9 mouse cellular contexts compared by ENCODE assay signal in the genomic region with DNA sequence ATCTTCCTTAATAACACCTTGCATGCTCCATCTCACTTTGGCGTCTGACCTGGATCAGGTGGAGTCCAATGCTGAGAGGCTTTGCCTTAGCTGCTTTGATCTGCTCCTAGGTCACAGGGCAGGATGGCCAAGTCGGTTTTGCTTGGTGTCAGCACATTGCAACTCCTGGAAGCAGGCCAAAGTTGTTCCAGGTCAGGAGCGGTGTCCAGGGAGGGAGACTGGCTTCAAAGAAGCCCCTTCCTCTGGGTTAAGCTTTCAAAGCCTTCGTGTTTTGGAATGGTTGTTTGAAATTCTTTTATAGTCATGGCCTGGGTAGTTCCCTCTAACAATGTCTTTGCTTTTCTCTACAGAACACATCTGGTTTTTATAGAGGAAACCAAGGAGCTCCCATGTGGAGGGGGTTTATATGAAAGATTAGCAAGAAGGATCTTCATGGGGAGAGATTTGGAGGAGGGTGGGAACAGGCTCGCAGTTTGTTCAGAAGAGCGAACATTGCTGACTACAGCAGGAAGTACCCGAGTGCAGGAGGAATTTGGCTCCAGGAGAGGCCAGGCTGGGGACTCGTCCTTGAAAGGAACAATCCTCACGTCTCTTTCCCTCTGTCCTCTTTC. TPM values are rescaled to one million over a fixed set of nuclear protein-coding genes. Genes with fewer than 3 reads are reported as not detected.
DNase-seq lines count a peak whose midpoint lies in the region; ATAC-seq and TF ChIP-seq lines count a peak whose summit lies in the region.
"Had no signal": no experiment of that assay in that cellular context is flagged by ENCODE, and none has a peak within 500 bp of the region (broad histone marks: within the 10 kb centered on the region; RNA-seq: fewer than 3 reads in every experiment).

No protein-coding gene starts in this region.

- 18% methylated on average over 9 of the region's 9 CpGs for WGBS in lung, embryonic 16.5 days
- 16% methylated on average over 9 of the region's 9 CpGs for WGBS in embryonic facial prominence, embryonic 14.5 days
- whole genome bisulfite sequencing in kidney, embryonic 16.5 days: 21% methylated on average over 9 of the region's 9 CpGs
- 66% methylated on average over 9 of the region's 9 CpGs for WGBS in midbrain, embryonic 14.5 days
- WGBS in heart, embryonic 10.5 days: 49% methylated on average over 9 of the region's 9 CpGs

- H3K4me2 ChIP-seq in lung, embryonic 16.5 days (ENCODE audit: low read depth, low read length): no peak overlapping the region
- H3K4me2 ChIP-seq in embryonic facial prominence, embryonic 14.5 days (ENCODE audit: low read depth, low read length): peak overlapping the region; percentile 35
- no peak overlapping the region for H3K4me2 ChIP-seq in kidney, embryonic 16.5 days (replicated peaks; ENCODE audit: low read depth, low read length)
- H3K4me2 ChIP-seq in midbrain, embryonic 14.5 days (ENCODE audit: low read length): no peak overlapping the region

- H3K27ac ChIP-seq in lung, embryonic 16.5 days (ENCODE audit: low read length): peak overlapping the region; percentile 37
- peak overlapping the region; percentile 87 for H3K27ac ChIP-seq in embryonic facial prominence, embryonic 14.5 days (replicated peaks; ENCODE audit: low read depth, low read length)
- peak overlapping the region; percentile 44 for H3K27ac ChIP-seq in kidney, embryonic 16.5 days (ENCODE audit: low read length)
- H3K27ac ChIP-seq in testis, adult 2 months (ENCODE audit: control insufficient read depth, insufficient read depth, low read depth, low read length): peak overlapping the region; percentile 32; the same call in 1 of the 2 replicates
- H3K27ac ChIP-seq in midbrain, embryonic 14.5 days (replicated peaks; ENCODE audit: low read depth, low read length): no peak overlapping the region
- H3K27ac ChIP-seq in heart, embryonic 10.5 days: no peak overlapping the region
- H3K27ac ChIP-seq: left cerebral cortex, adult 2 months had no signal

- DNase-seq in lung, postnatal 36 days: no peak
- peak; percentile 92 for DNase-seq in embryonic facial prominence, embryonic 14.5 days (ENCODE audit: low spot score)
- DNase-seq in midbrain, embryonic 14.5 days: no peak
- DNase-seq in heart, embryonic 10.5 days (ENCODE audit: low spot score): no peak
- DNase-seq: heart, adult 18-20 months had no signal

- no peak for TF ChIP-seq CTCF in testis, adult 2 months (IDR thresholded peaks at IDR 0.05; ENCODE audit: control insufficient read depth, insufficient read depth, insufficient replicate concordance, low read depth, low read length)

- no peaks in the 10 kb centered on the region for H3K9me3 ChIP-seq in lung, embryonic 16.5 days (ENCODE audit: control insufficient read depth, low read length)
- peaks cover 5% of the 10 kb centered on the region; the same call in 1 of the 2 replicates for H3K9me3 ChIP-seq in embryonic facial prominence, embryonic 14.5 days (ENCODE audit: control insufficient read depth, low read length)
- no peaks in the 10 kb centered on the region for H3K9me3 ChIP-seq in kidney, embryonic 16.5 days (ENCODE audit: low read length)
- 0 out of 2 replicates have a peak, but pooled peaks cover 3% of the 10 kb centered on the region for H3K9me3 ChIP-seq in midbrain, embryonic 14.5 days (ENCODE audit: control insufficient read depth, low read length)
- H3K9me3 ChIP-seq in heart, embryonic 10.5 days: no peaks in the 10 kb centered on the region

- H3K4me1 ChIP-seq in lung, embryonic 16.5 days (replicated peaks; ENCODE audit: control insufficient read depth, insufficient read depth, low read length): peaks cover 9% of the 10 kb centered on the region
- peaks cover 19% of the 10 kb centered on the region for H3K4me1 ChIP-seq in embryonic facial prominence, embryonic 14.5 days (ENCODE audit: control insufficient read depth, insufficient read depth, low read length)
- peaks cover 10% of the 10 kb centered on the region for H3K4me1 ChIP-seq in kidney, embryonic 16.5 days (ENCODE audit: insufficient read depth, low read length)
- H3K4me1 ChIP-seq in testis, adult 2 months (ENCODE audit: control insufficient read depth, insufficient read depth, low read length): no peaks in the 10 kb centered on the region; the same call in none of the 2 replicates
- H3K4me1 ChIP-seq in midbrain, embryonic 14.5 days (ENCODE audit: control insufficient read depth, insufficient read depth, low read length): no peaks in the 10 kb centered on the region
- peaks cover 9% of the 10 kb centered on the region for H3K4me1 ChIP-seq in heart, embryonic 10.5 days

- ATAC-seq in lung, embryonic 16.5 days (ENCODE audit: low read depth): peak; percentile 62
- peak; percentile 83 for ATAC-seq in embryonic facial prominence, embryonic 14.5 days (ENCODE audit: low read depth)
- ATAC-seq in kidney, embryonic 16.5 days (ENCODE audit: low FRiP score, low TSS enrichment): peak; percentile 76; the same call in 1 of the 2 replicates
- no peak for ATAC-seq in midbrain, embryonic 14.5 days (ENCODE audit: low FRiP score, low TSS enrichment)

- no peak overlapping the region for H3K4me3 ChIP-seq in lung, embryonic 16.5 days (ENCODE audit: low read length)
- H3K4me3 ChIP-seq in embryonic facial prominence, embryonic 14.5 days (ENCODE audit: low read depth, low read length): no peak overlapping the region
- no peak overlapping the region for H3K4me3 ChIP-seq in kidney, embryonic 16.5 days (ENCODE audit: low read length)
- no peak overlapping the region for H3K4me3 ChIP-seq in testis, adult 2 months (ENCODE audit: control insufficient read depth, low read depth, low read length)
- no peak overlapping the region for H3K4me3 ChIP-seq in midbrain, embryonic 14.5 days (replicated peaks; ENCODE audit: low read depth, low read length)
- no peak overlapping the region for H3K4me3 ChIP-seq in heart, embryonic 10.5 days
- H3K4me3 ChIP-seq: left cerebral cortex, adult 2 months had no signal

- H3K27me3 ChIP-seq in lung, embryonic 16.5 days (ENCODE audit: control insufficient read depth, insufficient read depth, low read depth, low read length): no peaks in the 10 kb centered on the region
- no peaks in the 10 kb centered on the region for H3K27me3 ChIP-seq in embryonic facial prominence, embryonic 14.5 days (replicated peaks; ENCODE audit: control insufficient read depth, insufficient read depth, low read length)
- H3K27me3 ChIP-seq in kidney, embryonic 16.5 days (ENCODE audit: insufficient read depth, low read length): no peaks in the 10 kb centered on the region
- H3K27me3 ChIP-seq in testis, adult 2 months (ENCODE audit: control insufficient read depth, insufficient read depth, low read length): no peaks in the 10 kb centered on the region
- H3K27me3 ChIP-seq in midbrain, embryonic 14.5 days (ENCODE audit: control insufficient read depth, insufficient read depth, low read length): no peaks in the 10 kb centered on the region
- no peaks in the 10 kb centered on the region for H3K27me3 ChIP-seq in heart, embryonic 10.5 days (ENCODE audit: insufficient read depth, poor library complexity, severe bottlenecking)

- TF ChIP-seq POLR2A in testis, adult 2 months (IDR thresholded peaks at IDR 0.05; ENCODE audit: control insufficient read depth, low read depth, low read length): no peak

- no peaks in the 10 kb centered on the region for H3K36me3 ChIP-seq in lung, embryonic 16.5 days (ENCODE audit: control insufficient read depth, insufficient read depth, low read length)
- no peaks in the 10 kb centered on the region for H3K36me3 ChIP-seq in embryonic facial prominence, embryonic 14.5 days (ENCODE audit: control insufficient read depth, insufficient read depth, low read length)
- H3K36me3 ChIP-seq in kidney, embryonic 16.5 days (ENCODE audit: insufficient read depth, low read length): no peaks in the 10 kb centered on the region
- no peaks in the 10 kb centered on the region for H3K36me3 ChIP-seq in testis, adult 2 months (ENCODE audit: control insufficient read depth, insufficient read depth, low read length)
- no peaks in the 10 kb centered on the region for H3K36me3 ChIP-seq in midbrain, embryonic 14.5 days (ENCODE audit: control insufficient read depth, insufficient read depth, low read length)
- H3K36me3 ChIP-seq in heart, embryonic 10.5 days: no peaks in the 10 kb centered on the region

- H3K9ac ChIP-seq in lung, embryonic 16.5 days (ENCODE audit: low read length): no peak overlapping the region
- H3K9ac ChIP-seq in embryonic facial prominence, embryonic 14.5 days (ENCODE audit: low read depth, low read length): 0 out of 2 replicates have a peak overlapping the region, but pooled peaks have one; percentile 26
- no peak overlapping the region for H3K9ac ChIP-seq in kidney, embryonic 16.5 days (replicated peaks; ENCODE audit: low read length)
- no peak overlapping the region for H3K9ac ChIP-seq in midbrain, embryonic 14.5 days (replicated peaks; ENCODE audit: low read length)

RNA-seq across cellular contexts. Expression of a gene that starts 5.4 kb away (rescaled TPM):
- 29.2 and 41.0 TPM in 2 replicates for polyA plus RNA-seq in lung, embryonic 16.5 days (2015; fragmentation: Nextera tagmentation; extraction: Ambion mirVana)
- 62.1 and 79.1 TPM in 2 replicates for polyA plus RNA-seq in embryonic facial prominence, embryonic 14.5 days (2014; fragmentation: Nextera tagmentation; extraction: Ambion mirVana)
- 62.7 and 65.9 TPM in 2 replicates for polyA plus RNA-seq in kidney, embryonic 16.5 days (2015; fragmentation: Nextera tagmentation; extraction: Ambion mirVana)
- 2.9 TPM in 2 replicates for polyA plus RNA-seq in testis, adult 2 months (2012; rRNA removed)
- polyA plus RNA-seq in midbrain, embryonic 14.5 days (2014; fragmentation: Nextera tagmentation; extraction: Ambion mirVana): 15.7 and 29.0 TPM in 2 replicates
- 1.7 and 2.8 TPM in 2 replicates for polyA plus RNA-seq in heart, embryonic 10.5 days (2016; fragmentation: Nextera tagmentation; extraction: Ambion mirVana)

RNA-seq across cellular contexts. Expression of a gene that starts 26.7 kb away (rescaled TPM):
- polyA plus RNA-seq in lung, embryonic 16.5 days (2015; fragmentation: Nextera tagmentation; extraction: Ambion mirVana): 48.3 and 70.3 TPM in 2 replicates
- polyA plus RNA-seq in embryonic facial prominence, embryonic 14.5 days (2014; fragmentation: Nextera tagmentation; extraction: Ambion mirVana): 3.5 and 5.2 TPM in 2 replicates
- polyA plus RNA-seq in kidney, embryonic 16.5 days (2015; fragmentation: Nextera tagmentation; extraction: Ambion mirVana): 6.5 and 9.3 TPM in 2 replicates
- 2.1 and 2.4 TPM in 2 replicates for polyA plus RNA-seq in testis, adult 2 months (2012; rRNA removed)
- polyA plus RNA-seq in midbrain, embryonic 14.5 days (2014; fragmentation: Nextera tagmentation; extraction: Ambion mirVana): not detected in 2 replicates
- polyA plus RNA-seq in heart, embryonic 10.5 days (2016; fragmentation: Nextera tagmentation; extraction: Ambion mirVana): 0.10 TPM in 1 of 2 replicates, not detected in the other

RNA-seq across cellular contexts. Expression of a gene that starts 58.0 kb away (rescaled TPM):
- polyA plus RNA-seq in lung, embryonic 16.5 days (2015; fragmentation: Nextera tagmentation; extraction: Ambion mirVana): 2.4 and 3.3 TPM in 2 replicates
- 0.21 and 0.60 TPM in 2 replicates for polyA plus RNA-seq in embryonic facial prominence, embryonic 14.5 days (2014; fragmentation: Nextera tagmentation; extraction: Ambion mirVana)
- 1.7 and 2.1 TPM in 2 replicates for polyA plus RNA-seq in kidney, embryonic 16.5 days (2015; fragmentation: Nextera tagmentation; extraction: Ambion mirVana)
- polyA plus RNA-seq in testis, adult 2 months (2012; rRNA removed): 0.20 and 0.44 TPM in 2 replicates
- 0.27 and 0.33 TPM in 2 replicates for polyA plus RNA-seq in midbrain, embryonic 14.5 days (2014; fragmentation: Nextera tagmentation; extraction: Ambion mirVana)
- polyA plus RNA-seq in heart, embryonic 10.5 days (2016; fragmentation: Nextera tagmentation; extraction: Ambion mirVana): 0.08 TPM in 1 of 2 replicates, not detected in the other

Comparison
In these comparisons a context has a peak if more than half of its experiments do, and no peak if none do; other contexts are left out.
1. H3K27ac ChIP-seq: peak in lung, embryonic 16.5 days (single experiment), embryonic facial prominence, embryonic 14.5 days (single experiment), kidney, embryonic 16.5 days (single experiment) and testis, adult 2 months (single experiment); none in midbrain, embryonic 14.5 days (single experiment) and heart, embryonic 10.5 days (single experiment).